Comparison of ENCODE assay signal across 17 mouse cellular contexts in genomic region chr17:88306325-88306724, GRCm38 (mm10).
"Had no signal": no experiment of that assay in that cellular context is flagged by ENCODE, and none has a peak within 500 bp of the region (broad histone marks: within the 10 kb centered on the region; RNA-seq: fewer than 3 reads in every experiment).

No protein-coding gene starts in this region.

- H3K4me3 ChIP-seq: left cerebral cortex, adult 2 months; liver, embryonic 12.5 days; liver, embryonic 15.5 days; lung, embryonic 15.5 days; myocyte; neural tube, embryonic 13.5 days had no signal

- H3K9me3 ChIP-seq: liver, embryonic 15.5 days; lung, embryonic 15.5 days; neural tube, embryonic 13.5 days had no signal

- H3K36me3 ChIP-seq: liver, embryonic 12.5 days; liver, embryonic 15.5 days; lung, embryonic 15.5 days; neural tube, embryonic 13.5 days had no signal

- ATAC-seq: intestine, postnatal 0 days; liver, embryonic 12.5 days had no signal

- H3K27ac ChIP-seq: kidney, postnatal 0 days; left cerebral cortex, adult 2 months; liver, embryonic 12.5 days; liver, embryonic 15.5 days; lung, embryonic 15.5 days; neural tube, embryonic 13.5 days had no signal

- H3K27me3 ChIP-seq: liver, embryonic 12.5 days; liver, embryonic 15.5 days; lung, embryonic 15.5 days; neural tube, embryonic 13.5 days had no signal

- DNase-seq: kidney, adult 2 months; kidney, postnatal 25 days; layer of hippocampus, postnatal 36 days; lung, adult 18-20 months; lung, postnatal 10 days; lung, postnatal 36 days; midbrain, embryonic 14.5 days; thymus, postnatal 25 days had no signal

- H3K4me2 ChIP-seq: liver, embryonic 12.5 days; liver, embryonic 15.5 days; lung, embryonic 15.5 days; midbrain, embryonic 11.5 days; neural tube, embryonic 13.5 days had no signal

- H3K4me1 ChIP-seq: liver, embryonic 12.5 days; liver, embryonic 15.5 days; lung, embryonic 15.5 days; neural tube, embryonic 13.5 days had no signal

- H3K9ac ChIP-seq: liver, embryonic 12.5 days; liver, embryonic 15.5 days; lung, embryonic 15.5 days; neural tube, embryonic 13.5 days had no signal
